Mouse (Mus musculus): Measurements from ENCODE around the gene Efl1.

DNA sequence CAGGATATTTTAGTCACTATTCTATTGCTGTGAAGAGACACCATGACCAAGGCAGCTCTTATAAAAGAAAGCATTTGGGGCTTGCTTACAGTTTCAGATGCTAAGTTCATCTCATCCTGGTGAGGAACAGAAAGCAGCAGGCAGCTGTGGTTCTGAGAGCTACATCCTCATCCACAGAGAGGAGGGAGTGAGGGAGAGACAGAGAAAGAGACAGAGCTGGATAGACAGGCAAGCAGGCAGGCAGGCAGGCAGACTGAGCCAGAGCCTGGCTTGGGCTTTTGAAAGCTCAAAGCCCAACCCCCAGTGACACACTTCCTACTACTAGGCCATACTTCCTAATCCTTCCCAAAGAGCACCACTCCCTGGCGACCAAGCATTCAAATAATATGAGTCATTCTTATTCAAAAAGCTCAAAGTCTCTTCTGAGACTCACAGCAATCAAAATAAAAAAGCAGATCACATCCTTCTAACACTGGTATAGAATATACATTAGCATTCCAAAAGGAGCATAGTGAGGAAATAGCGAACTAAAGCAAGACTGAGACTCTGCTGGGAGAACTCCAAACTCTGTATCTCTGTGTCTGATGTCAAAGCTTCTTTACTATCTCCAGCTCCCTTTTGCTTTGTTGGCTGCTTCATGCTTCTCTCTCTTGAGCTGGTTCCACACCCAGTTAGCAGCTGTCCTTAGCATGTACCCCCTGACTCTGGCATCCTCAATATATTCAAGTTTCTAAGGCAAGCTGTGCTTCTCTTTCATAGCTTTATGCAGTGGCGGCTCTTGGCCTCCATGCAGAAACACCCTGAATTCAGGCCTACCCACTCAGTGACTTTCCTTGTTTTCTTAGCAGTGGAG, 86.6 kb downstream of the Efl1 start:
- TF ChIP-seq CTCF (IDR thresholded peaks at IDR 0.05; ENCODE audit: low read depth, low read length) (no peak), POLR2A (IDR thresholded peaks at IDR 0.05; ENCODE audit: insufficient read depth, low read length) (no peak), EP300 (IDR thresholded peaks at IDR 0.05; ENCODE audit: insufficient read depth, low read depth, low read length) (no peak)

All from ES-Bruce4 (cell line).